Mouse (Mus musculus): ENCODE measurements around the gene Hfe.
"Not testable (repeated sequence)": the region's sequence is repeated elsewhere in the genome, so short reads cannot be mapped to it uniquely, and the experiment has no call there.

Gene Hfe

DNA sequence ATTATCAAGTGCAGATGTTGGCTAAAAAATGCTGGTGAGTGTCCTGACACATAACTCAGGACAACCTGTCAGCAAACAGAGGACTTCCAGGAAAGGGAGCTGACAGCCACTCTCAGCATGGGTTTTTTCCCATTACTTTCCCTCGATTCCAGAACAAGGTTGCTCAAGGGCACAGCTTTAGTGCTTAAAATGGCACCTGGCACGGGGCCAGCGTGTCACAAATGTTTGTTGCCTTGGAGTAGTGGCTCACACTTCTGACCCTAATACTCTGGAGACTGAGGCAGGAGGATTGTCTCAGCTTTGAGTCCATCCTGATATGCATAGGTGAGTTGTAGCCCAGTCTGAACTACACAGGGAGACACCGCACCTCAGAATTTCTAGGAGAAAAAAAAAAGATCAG, 2.0 kb downstream of the Hfe start:
- DNase-seq: no peak

DNA sequence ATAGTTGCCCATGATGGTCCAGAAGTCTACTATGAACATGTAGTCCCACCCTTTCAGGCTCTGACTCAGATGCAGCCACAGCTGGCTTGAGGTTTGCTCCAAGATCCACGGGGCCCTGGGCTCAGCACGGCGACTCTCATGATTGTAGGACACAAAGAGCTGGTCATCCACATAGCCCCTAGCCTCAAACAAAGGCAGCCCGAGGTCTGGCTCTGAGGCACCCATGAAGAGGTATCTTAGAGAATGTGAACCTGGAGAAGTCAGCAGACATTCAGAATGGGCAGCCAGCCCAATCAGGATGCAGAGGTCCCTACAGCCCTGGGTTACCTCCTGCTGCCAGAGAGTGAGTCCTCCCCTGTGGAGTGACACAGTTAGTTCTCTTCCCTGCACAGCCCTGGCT, 2.6 kb downstream of the Hfe start:
- DNase-seq: no peak

DNA sequence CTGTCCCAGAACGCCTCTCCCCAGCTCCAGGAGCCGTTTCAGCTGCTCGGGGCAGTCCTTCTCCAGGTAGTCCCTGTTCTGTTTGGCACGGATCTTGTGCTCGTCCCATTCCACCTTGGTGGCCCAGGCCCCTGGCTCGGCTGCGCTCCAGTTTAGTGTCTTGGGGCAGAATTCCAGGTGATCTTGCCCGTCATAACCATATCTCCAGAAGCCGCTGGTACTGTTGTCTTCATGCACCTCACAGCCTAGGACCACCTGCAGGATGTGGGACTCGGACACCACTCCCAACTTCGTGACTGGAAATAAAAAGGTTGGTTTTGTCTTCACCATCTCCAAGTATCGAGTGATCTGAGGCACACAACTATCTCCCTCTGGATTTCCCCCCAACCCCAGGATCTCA, 3.9 kb downstream of the Hfe start:
- DNase-seq: no peak

DNA sequence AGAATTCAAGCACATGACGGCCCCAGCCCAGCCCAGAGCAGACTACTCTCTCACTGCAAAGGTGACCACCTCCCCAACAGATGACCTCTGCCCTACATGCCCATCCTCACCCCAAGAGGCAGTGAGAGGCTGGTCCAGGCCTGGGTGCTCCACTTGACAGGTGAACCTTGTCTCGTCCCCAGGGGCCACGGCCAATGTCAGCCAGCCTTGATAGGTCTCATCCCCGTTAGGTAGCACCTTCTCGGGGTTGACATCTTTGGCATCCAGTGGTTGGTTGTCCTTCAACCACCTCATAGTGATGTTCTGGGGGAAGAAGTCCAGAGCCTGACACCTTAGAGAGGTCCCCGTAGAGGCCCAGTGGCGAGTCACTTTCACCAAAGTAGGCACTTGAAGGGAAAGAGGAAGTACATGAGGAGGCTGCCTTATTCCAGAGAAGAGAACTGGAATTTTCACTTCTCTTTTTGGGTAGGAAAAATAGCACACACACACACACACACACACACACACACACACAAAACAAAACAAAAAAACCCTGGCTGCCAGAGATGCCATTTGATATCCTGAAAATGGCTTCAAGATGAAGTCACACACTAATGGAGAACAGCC, 4.8 kb downstream of the Hfe start:
- DNase-seq: no peak

DNA sequence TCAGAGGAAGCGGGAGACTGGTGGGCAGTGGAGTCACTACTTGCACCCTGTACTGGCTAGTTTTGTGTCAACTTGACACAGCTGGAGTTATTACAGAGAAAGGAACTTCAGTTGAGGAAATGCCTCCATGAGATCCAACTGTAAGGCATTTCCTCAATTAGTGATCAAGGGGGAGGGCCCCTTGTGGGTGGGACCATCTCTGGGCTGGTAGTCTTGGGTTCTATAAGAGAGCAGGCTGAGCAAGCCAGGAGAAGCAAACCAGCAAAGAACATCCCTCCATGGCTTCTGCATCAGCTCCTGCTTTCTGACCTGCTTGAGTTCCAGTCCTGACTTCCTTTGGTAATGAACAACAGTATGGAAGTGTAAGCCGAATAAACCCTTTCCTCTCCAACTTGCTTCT, 7.9 kb downstream of the Hfe start:
- DNase-seq: not testable (repeated sequence)

DNA sequence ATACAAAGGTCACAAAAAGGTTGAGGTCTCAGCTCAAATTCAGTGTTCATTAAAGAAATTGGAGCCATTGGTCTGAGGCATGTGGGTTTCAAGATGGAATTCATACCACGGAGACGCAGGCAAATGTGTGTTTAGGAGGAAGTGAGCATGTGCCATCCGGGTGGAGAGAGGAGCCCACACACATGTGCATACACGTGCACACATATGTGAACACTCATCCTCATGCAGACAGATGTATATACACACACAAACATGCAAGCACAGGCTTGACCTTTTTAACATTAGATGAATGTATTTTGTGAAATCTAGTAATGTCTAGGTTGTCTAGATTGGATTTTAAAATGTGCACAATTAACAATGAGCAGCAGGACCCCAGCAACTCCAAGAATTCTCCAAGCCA, 8.4 kb downstream of the Hfe start:
- no peak for DNase-seq

DNA sequence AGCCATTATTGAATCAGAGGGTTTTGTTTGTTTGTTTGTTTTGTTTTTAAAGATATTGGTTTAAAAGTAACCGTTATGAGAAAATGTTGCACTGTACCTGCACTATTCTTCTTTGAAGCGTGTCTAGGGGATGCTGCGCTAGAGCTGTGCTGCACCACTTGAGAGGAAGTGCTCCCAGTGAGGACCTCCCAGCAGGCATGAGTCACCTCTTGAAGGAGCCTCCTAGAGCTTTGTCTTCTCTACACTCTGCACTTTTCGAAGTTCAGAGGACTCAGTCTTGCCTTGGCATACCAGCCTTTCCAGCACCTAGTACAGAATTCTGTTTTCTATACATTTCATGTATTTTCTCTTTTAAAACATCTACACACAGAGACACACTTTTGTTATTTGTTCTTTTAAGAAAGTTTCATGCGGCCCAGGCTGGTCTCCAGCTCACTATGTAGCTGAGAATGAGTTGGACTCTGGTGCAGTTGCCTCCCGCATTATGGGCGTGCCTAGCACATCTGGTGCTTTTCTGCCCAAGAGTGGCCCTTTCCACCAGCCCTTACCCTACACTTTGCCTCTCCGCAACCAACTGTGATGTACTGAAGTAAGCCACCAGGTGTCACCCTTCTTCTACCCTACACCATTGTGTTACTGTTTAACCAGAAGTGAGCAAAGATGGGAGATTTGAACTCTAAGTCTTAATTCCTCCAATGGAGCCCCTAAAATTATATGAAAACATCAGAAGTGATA, 9.7 kb downstream of the Hfe start:
- peak; percentile 75 for DNase-seq

DNA sequence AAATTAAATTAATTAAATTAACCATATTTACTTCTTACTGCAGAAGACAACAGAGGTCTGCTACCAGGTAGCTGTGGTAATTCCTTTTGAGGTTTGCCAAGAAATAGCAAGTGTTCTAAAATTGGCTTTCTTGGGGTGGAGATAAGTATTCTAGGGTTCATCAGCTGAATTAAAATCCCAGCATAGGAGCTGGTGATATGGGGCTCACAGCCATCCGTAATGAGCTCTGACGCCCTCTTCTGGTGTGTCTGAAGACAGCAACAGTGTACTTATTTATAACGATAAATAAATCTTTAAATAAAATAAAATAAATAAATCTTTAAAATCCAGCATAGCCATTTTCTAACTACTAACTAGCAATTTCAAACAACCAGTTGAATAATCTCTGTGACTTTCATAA, 10.9 kb downstream of the Hfe start:
- DNase-seq: no peak

DNA sequence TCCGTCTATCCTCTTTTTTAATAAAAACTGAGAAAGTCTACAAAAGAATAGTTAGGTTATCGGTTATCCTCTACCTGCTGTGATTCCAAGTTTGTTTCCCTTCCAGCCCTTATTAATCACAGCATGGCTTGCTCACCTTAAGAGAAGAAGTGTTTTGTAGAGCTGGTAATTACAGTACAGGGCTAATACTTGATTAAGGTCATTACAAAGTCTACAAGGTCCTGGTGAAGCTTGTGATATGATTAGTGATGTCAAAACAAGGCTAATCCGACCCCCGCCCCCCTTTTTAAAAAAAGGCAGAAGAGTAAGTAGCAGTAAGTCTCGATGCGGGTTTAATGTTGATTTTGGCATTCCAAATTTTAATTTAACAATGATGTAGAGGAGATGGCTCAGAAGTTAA, 11.7 kb downstream of the Hfe start:
- no peak for DNase-seq

DNA sequence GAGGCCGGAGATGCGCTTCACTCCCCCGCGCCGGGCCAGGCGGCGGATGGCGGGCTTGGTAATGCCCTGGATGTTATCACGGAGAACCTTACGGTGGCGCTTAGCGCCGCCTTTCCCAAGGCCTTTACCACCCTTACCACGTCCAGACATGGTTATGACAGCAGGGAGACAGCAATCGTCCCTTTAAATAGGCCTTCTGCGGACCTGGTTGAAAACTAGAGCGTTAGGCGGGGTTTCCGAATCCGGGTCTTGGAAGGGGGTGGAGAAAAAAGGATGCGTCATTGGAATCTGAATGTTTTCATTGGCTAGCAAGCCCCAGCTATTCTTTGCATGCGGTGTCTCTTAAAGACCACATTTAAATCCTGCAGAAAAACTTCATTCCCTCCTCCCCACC, 12.4 kb downstream of the Hfe start, which contains the start of gene Hist1h4c:
Gene Hist1h4c (minus strand): TSS at position 155 of the 394 bp plus-strand sequence.
- DNase-seq: peak; percentile 96

DNA sequence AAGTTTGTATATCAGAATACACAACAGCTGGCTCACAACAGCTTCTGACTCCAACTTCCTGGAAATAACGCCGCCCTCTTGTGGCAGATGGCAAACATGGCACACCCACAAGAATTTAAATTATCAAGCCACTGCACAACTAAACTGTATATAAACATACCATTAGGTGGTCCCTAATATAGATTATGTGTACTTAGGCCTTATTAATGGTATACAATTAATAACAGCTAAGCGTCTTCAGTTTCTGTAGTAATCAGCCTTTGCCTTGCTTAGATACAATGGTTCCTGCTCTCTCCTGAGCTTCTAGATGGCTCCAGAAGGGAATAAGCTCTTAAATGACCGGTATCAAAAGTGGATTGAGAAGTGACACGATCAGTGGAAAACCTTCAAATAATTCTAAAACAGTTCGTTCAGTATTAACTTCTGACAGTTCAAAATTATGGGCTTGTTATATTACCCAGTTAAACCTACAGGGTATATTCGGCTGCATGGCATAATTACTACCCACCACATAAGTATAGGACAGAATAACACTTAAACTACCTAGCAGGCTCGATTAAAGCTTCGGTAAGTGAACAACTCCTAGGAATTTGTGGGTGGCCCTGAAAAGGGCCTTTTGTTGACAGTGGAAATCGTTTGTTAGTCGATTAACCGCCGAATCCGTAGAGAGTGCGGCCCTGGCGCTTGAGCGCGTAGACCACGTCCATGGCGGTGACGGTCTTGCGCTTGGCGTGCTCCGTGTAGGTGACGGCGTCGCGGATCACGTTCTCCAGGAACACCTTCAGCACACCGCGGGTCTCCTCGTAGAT, 13.0 kb downstream of the Hfe start:
- DNase-seq: peak; percentile 83

DNA sequence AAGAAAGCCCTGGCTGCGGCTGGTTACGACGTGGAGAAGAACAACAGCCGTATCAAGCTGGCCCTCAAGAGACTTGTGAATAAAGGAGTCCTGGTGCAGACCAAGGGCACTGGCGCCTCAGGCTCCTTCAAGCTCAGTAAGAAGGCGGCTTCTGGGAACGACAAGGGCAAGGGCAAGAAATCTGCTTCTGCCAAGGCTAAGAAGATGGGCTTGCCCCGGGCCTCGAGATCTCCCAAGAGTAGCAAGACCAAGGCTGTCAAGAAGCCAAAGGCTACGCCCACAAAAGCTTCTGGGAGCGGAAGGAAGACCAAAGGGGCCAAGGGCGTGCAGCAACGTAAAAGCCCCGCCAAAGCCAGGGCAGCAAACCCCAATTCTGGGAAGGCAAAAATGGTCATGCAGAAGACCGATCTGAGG, 14.6 kb downstream of the Hfe start:
- DNase-seq: peak; percentile 68

DNA sequence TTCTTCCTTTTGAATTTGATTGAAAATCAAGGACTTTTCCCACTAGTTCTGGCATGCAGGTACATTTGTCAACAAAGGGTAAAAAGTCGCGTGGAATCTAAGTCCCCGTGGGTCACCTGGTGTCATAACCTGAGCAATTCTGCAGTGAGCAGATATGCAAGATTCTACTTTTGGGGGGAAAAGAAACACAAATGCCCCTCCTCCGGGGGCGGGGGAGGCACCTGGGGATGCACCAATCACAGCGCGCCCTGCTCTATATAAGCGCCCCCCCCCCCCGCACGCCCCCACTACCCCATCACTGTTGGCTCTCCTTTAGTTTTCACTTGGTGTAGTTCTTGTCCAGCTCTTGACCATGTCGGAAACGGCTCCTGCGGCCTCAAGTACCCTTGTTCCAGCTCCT, 15.1 kb downstream of the Hfe start, which contains the start of gene Hist1h1t:
Gene Hist1h1t (plus strand): TSS at position 301 of the 400 bp plus-strand sequence.
- no peak for DNase-seq

DNA sequence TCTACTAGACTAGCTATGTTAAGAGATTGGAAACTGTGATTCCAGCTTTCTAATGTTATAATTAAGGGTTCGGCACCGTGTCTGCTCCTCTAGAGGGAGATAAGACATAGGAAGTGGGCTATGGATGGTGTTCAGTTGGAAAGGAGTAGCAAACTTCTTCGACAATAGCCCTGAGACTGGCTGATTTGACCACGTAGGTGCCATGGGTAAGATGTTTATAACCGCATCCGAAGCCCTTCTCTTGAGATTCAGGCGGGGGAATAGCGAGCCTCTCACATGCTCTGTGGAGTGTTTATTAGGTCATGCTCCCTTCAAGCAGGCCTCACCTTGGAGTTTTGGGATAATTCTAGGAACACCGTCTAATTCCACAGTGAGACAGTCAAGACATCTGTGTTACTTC, 15.7 kb downstream of the Hfe start:
- no peak for DNase-seq

DNA sequence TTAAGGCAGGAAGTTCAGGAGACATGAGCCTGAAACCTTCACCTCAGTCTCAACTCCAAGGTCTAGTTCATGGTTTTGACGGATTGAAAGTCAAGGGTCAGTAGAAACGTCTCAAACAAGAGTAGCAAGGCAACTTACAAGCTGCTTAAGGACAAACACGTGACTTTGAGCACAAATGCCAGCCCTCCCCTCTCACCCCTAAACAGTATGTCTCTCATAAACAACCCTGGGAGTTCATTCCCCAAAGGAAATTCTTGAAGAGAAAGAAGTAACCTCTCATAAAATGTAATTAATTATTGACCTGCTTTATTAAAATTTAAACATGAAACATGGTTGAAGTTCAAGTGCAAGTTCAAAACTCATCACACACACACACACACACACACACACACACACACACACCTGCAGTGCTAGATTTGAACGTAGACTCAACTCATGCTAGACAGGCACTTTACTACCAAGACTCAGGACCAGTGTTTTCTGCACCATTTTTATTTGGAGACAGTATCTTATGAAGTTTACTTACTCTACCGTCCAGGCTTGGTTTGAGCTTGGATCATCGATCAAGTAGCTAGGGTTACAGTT, 16.7 kb downstream of the Hfe start:
- no peak for DNase-seq

DNA sequence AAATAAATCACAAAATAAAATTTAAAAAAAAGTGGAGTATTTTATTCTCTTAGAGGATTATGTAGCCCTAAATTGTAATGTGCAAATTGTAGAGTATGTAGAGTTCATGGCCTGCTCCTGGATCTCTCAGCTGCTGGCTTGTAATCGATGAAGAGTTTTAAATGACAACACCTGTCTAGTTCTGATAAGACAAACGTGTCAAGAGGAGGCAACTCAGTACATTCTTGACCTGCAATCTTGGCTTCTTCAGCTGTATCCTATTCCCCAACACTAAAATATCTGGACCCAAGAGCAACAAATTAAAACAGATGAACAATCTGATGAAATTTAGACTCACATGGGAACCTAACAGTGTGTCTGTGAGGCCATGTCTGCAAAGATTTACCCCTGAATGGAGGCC, 21.2 kb downstream of the Hfe start:
- no peak for DNase-seq

DNA sequence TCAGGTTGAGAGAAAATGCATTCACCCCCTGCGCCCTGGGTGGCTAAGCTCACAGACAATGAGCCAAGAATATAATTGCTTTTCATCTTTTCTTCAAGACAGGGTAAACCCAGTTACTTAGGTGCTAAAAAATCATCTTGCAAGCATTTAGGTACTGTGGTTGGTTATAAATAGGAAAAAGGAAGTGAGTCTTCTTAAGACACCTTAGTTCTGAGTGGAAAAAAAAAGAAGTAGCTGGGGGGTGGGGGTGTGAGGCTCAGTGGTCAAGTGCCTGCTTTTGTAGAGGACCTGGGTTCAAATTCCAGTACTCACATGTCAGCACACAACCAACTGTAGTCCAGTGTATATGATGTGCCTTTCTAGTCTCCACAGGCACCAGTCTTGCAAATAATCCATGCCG, 21.7 kb downstream of the Hfe start:
- DNase-seq: no peak

DNA sequence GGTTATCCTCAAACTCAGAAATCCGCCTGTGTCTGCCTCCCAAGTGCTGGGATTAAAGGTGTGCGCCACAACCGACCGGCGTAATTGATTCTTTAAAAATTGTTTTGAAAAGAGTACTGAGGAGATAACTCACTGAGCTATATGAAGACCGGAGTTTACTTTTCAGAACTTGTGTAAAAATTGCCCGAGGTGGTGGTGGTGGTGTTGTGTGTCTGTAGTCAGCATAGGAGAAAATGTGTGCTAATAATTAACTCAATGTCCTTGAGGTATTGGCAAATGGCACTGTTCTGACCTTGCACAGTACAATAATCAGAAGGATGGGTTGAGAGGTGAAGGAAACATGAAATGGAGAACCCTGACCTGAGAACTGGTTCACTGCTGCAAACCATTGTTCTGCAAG, 22.7 kb downstream of the Hfe start:
- no peak for DNase-seq

DNA sequence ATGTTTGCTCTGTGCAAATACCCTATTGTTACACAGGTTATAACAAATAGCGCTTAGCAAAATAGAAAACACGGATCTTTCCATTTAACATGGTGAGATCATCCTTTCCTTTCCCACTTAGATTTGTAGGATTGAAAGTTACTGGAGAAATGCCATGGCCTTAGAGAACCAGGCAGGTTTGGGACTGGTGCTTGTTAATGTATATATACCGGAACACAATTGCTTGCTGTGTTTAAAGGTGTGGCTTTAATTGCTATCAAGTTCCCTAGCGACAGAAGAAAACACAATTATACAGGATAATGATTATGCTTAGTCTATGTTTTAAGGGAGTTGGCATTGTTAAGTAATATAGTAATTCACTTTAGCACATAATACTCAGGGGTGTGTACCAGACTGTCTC, 23.5 kb downstream of the Hfe start:
- DNase-seq: no peak

DNA sequence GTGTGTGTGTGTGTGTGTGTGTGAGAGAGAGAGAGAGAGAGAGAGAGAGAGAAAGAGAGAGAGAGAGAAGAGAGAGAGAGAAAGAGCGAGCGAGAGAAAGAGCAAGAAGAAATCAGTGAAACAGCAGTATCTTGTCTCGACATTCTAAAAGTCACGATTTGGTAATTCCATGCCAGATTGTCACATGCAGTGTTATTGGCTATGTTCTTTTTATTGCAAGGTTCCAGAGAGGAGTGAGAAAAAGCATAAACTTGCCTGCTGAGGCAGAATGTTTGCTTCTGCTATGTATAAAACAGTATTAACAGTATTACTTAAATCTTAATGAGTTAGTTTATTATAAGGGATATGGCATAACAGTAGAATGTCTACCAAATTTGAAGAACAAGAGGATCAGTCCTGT, 24.7 kb downstream of the Hfe start:
- no peak for DNase-seq

DNA sequence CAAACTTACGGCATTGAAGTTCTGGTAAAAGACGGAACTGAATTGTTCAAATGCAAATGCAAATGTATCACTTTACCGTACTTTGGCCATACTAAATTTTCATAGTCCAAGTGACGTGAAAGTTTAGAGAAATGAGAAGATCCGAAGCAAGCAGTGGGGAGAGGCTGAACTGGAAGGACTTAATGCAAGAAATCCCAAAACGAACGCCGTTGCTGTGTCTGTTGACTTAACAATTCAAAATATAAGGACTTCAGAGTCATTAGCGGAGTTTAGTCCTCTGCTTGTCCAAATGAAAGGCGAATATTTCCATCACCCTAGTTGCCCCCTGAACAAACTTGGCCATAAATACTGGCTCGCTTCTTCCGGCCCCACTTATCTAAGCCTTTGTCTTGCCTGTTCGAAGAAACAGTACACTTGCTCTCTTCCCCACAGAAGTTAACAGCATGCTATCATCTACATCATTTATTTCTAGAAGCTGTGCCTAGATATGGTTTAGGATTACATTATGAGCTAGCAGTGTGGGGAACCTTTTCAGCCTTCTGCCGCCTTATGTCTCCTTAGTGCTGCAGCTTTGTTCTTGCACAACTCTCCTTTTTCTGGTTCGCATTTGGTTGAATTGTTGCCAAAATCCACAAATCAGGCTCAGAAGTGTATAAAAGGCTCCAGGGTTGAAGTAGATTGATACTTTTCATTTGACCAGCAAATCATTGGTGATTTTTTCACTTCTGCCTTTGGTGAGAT, 25.4 kb downstream of the Hfe start:
- peak; percentile 43 for DNase-seq

DNA sequence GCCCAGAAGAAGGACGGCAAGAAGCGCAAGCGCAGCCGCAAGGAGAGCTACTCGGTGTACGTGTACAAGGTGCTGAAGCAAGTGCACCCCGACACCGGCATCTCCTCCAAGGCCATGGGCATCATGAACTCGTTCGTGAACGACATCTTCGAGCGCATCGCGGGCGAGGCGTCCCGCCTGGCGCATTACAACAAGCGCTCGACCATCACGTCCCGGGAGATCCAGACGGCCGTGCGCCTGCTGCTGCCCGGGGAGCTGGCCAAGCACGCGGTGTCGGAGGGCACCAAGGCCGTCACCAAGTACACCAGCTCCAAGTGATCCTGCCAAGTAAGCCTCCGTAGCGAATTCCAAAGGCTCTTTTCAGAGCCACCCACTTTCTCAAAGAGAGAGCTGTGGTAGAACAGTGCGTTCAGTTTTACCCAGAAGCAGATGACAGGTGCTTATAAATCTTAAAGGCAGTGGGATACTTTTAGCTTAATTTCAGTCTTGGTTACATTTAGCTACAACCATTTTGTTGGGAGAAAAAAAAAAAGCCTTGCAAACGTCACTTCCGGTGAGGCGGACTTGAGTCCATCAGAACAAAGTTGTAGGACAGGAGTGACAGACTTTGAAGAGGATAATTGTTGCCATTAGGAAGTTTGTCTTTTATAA, 26.2 kb downstream of the Hfe start:
- peak; percentile 61 for DNase-seq

Measured in liver (tissue).